Mouse (Mus musculus) Muller cell, postnatal 12 days (primary cell): Measurements from ENCODE around the gene Foxm1.

ENCODE experiments used
- DNase-seq: peaks from one replicate; pipeline ENCODE4 v3.0.0-alpha.2; 2015; ENCODE audit errors: inconsistent ontology term

Foxm1 gene

GRCm38 (mm10) chr6:128424269-128425019 is 61.7 kb downstream of the Foxm1 start, which contains the start of gene Itfg2:
TSS of gene Itfg2 (minus strand) at chr6:128424931.
- DNase-seq = peak; percentile 96

GRCm38 (mm10) chr6:128425046-128425445 is 62.3 kb downstream of the Foxm1 start:
- no peak for DNase-seq
